Mouse (Mus musculus): Measurements from ENCODE around the gene Ubap2l.

GRCm38 (mm10) chr3:89994807-89995515, 57.5 kb downstream of the Ubap2l start:
- TF ChIP-seq POLR2A (IDR thresholded peaks at IDR 0.05; ENCODE audit: insufficient read depth, low read depth, low read length) (no peak), CTCF (IDR thresholded peaks at IDR 0.05; ENCODE audit: insufficient read depth, low read depth, low read length) (no peak)

Measured in olfactory bulb, adult 2 months (tissue).